Mouse (Mus musculus): Measurements from ENCODE around the gene Rbms1. TPM values are rescaled to one million over a fixed set of nuclear protein-coding genes. Genes with fewer than 3 reads are reported as not detected.

The Rbms1 gene
- polyA plus RNA-seq (2015; fragmentation: Nextera tagmentation; extraction: Ambion mirVana), result 109 and 117 TPM in 2 replicates

DNA sequence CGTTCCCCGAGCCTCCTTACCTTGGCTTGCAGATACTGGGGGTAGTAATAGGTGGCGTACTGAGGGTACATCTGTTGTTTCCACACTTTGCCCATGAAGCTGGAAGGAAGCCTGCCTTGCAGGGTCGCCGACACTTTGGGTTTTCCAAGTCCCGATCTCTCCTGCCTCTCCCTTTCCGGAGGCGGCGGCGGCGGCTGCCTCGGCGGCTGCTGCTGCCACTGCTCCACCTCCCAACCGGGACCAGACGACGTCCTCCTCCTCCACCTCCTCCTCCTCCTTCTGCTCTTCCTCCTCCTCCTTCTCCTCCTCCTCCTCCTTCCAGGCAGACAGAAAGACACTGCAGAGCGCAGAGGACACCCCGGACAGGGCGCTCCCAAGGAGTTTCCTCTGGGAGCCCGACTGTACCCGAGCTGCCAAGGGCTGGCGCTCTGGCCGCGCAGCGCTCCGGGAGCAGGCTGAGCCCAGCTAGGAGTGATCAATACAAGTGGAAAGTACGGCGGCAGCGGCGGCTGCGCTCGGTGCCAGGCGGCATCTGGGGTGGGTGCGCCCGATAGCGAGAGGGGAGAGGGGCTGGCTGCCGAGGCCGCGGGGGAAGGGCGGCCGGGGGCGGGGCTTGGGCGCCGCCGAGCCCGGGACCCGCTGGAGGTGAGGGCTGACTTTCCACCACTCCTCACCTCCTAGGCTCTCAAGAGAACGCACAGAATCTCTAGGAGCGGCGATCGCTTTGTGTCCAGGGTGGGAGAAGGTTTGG, at the start of gene Rbms1:
Rbms1 (minus strand) TSS at position 522 of the 751 bp plus-strand sequence.
- peak within 1 kb of the TSS; percentile 99 for H3K27ac ChIP-seq
- WGBS, result 0% methylated on average over 44 of the region's 51 CpGs
- H3K4me1 ChIP-seq, result peaks cover 28% of the 10 kb centered on the region
- H3K9ac ChIP-seq, result peak within 1 kb of the TSS; percentile 81
- H3K4me2 ChIP-seq, result peak within 1 kb of the TSS; percentile 65
- ATAC-seq (replicated peaks; ENCODE audit: low FRiP score), result peak; percentile 75
- no peaks in the 10 kb centered on the region for H3K9me3 ChIP-seq (replicated peaks)
- H3K27me3 ChIP-seq, result no peaks in the 10 kb centered on the region
- peak within 1 kb of the TSS; percentile 76 for H3K4me3 ChIP-seq (replicated peaks)
- no peaks in the 10 kb centered on the region for H3K36me3 ChIP-seq

DNA sequence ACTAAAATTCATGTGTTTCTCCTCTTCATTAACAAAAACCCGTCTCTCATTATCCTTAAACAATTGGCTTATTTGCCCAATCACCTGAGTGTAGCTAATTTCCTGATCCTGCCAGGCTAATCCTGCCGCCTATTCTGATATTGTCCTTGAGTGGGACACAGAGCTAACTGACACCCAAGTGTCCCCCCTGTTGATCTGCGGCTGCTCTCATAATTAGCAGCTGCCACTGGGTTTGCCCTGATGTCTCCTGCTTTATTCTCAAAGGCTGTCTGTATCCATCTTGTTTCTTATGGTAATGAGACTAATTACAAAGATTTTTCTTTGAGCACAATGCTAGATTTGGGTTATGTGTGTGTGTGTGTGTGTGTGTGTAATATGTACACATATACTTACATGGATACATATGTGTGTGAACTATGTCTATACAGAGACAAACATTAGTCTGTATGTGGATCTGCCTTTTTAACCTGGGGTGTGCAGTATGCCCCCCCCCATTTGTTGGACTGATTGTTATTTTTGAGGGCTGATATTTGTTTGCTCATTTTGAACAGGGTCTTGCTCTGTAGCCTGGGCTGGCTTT, 49.3 kb upstream of the Rbms1 start:
- Histone ChIP-seq H3K4me3 (replicated peaks) (no peak overlapping the region), H3K9me3 (replicated peaks) (no peaks in the 10 kb centered on the region), H3K36me3 (no peaks in the 10 kb centered on the region), H3K4me1 (no peaks in the 10 kb centered on the region), H3K27ac (no peak overlapping the region), H3K4me2 (no peak overlapping the region), H3K9ac (no peak overlapping the region), H3K27me3 (no peaks in the 10 kb centered on the region)
- 79% methylated on average over 3 of the region's 3 CpGs for WGBS
- ATAC-seq (replicated peaks; ENCODE audit: low FRiP score), result no peak

DNA sequence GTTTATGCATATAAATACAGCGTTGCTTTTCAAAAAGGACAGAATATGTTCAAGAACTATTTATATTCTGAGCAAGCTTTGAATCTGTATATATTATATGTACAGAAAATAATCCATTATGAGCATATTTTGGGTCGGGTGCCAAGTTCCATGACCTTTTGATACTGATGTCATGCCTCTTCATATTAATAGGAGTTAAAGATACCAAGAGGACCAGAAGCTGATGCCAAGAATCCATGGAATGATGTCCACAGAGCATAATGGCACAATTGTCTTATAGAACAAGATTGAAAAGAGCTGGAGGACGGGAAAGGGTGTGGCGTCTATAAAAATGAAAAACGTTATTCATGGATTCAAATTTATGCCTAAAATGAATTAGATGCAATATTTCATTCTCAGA, 23.3 kb upstream of the Rbms1 start:
- 83% methylated on average over 5 of the region's 5 CpGs for WGBS
- no peak overlapping the region for H3K4me2 ChIP-seq

DNA sequence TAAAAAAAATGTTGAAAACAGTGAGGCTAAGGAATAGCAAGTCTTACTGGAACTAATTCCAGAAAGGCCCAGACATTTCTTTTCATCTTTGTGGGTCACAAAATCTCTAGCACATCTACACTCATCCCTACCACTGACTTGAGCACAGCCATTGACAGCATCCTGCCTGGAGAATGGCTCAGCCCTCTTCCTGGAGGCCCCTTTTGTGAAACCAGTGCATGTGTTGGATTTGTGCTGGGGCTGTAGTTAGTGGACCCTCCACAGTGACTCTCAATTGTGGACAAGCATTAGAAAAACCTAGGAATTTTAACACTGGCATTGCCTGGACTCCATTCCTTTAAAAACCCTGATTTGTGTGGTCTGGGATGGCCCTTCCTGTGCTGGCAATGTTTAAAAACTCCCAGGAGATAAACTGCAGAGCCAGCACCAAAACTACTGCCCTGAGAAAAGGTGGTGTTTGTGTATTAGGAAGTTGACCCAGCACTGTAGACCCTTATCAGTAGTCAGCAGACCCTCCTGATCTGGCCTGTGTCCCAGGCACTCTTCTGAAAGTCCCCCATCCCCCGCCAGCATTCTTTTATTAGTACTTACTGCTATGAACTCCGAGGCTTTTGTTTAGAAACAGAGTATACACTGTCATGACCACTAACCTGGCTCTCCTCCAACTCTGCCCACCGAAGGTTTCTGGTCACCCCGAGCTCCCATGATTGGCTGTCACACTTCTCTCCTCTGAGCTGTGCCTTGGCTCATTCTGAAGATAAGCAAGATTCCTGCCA, 15.7 kb upstream of the Rbms1 start:
- WGBS, result 40% methylated on average over 4 of the region's 4 CpGs
- Histone ChIP-seq H3K27ac (peak overlapping the region; percentile 47), H3K36me3 (no peaks in the 10 kb centered on the region), H3K4me3 (replicated peaks) (no peak overlapping the region), H3K27me3 (no peaks in the 10 kb centered on the region), H3K4me2 (no peak overlapping the region), H3K9ac (no peak overlapping the region), H3K9me3 (replicated peaks) (no peaks in the 10 kb centered on the region), H3K4me1 (no peaks in the 10 kb centered on the region)
- ATAC-seq (replicated peaks; ENCODE audit: low FRiP score), result peak; percentile 64

More for the DNA sequence above, 23.3 kb upstream of the Rbms1 start:
- H3K27ac ChIP-seq, result no peak overlapping the region
- H3K9me3 ChIP-seq (replicated peaks), result no peaks in the 10 kb centered on the region
- no peaks in the 10 kb centered on the region for H3K36me3 ChIP-seq
- no peaks in the 10 kb centered on the region for H3K27me3 ChIP-seq
- no peak overlapping the region for H3K9ac ChIP-seq
- no peak for ATAC-seq (replicated peaks; ENCODE audit: low FRiP score)
- H3K4me3 ChIP-seq (replicated peaks), result no peak overlapping the region
- H3K4me1 ChIP-seq, result no peaks in the 10 kb centered on the region

DNA sequence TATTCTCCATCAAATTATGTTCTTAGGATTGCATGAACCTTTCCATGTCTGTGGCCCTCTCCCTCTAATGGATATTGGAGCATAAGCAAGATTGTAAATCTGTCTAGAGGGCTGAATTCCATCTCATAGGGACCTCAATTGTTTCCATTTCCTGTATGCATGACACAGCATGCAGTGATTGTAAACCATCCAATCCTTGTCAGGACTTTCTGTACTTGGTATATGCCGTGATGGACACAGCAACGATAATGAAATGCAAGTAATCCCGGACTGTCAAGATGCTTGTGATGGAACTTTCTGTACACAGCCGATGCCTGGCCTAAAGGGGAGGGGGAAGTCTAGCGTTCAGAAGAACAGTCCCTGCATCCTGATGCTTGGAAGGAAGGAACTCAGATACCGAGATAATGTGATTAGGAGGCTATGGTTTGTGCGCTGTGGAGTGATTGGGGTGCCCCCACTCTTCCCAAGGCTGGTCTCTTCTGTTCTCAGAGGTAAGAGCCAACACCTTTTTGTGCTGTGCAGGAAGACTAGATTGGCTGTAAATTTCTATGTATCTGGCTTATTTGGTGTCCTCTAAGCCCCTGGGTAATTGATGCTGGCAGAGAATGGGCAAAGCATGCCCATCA, 9.3 kb upstream of the Rbms1 start:
- no peaks in the 10 kb centered on the region for H3K4me1 ChIP-seq
- H3K4me3 ChIP-seq (replicated peaks), result no peak overlapping the region
- no peaks in the 10 kb centered on the region for H3K9me3 ChIP-seq (replicated peaks)
- ATAC-seq (replicated peaks; ENCODE audit: low FRiP score), result no peak
- no peaks in the 10 kb centered on the region for H3K36me3 ChIP-seq
- no peak overlapping the region for H3K27ac ChIP-seq
- no peaks in the 10 kb centered on the region for H3K27me3 ChIP-seq
- no peak overlapping the region for H3K4me2 ChIP-seq
- 66% methylated on average over 7 of the region's 7 CpGs for WGBS
- H3K9ac ChIP-seq, result no peak overlapping the region

DNA sequence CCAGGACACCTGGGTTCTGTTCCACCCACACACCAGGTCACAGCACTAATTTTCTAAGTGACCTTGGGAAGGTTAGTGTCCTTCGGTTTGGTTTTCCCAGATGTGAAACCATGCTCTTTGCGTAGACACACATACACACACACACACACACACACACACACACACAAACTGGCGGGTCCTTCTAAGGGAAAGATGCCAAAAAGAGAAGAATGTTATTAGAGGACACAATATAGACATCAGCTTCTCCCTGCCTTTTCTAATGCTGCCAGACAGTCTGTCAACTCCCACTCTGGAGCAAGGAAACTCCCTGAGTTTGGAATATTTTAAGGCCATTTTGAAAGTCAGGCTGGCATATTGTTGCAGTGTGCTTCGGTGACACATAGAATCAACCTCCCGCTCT, 624 bp upstream of the Rbms1 start:
- no peak for ATAC-seq (replicated peaks; ENCODE audit: low FRiP score)
- Histone ChIP-seq H3K4me2 (peak overlapping the region; percentile 65), H3K9ac (peak overlapping the region; percentile 81), H3K36me3 (no peaks in the 10 kb centered on the region), H3K9me3 (replicated peaks) (no peaks in the 10 kb centered on the region), H3K4me3 (replicated peaks) (peak overlapping the region; percentile 76), H3K27me3 (no peaks in the 10 kb centered on the region), H3K27ac (peak overlapping the region; percentile 99), H3K4me1 (peaks cover 28% of the 10 kb centered on the region)
- WGBS, result 7% methylated on average over 5 of the region's 5 CpGs

DNA sequence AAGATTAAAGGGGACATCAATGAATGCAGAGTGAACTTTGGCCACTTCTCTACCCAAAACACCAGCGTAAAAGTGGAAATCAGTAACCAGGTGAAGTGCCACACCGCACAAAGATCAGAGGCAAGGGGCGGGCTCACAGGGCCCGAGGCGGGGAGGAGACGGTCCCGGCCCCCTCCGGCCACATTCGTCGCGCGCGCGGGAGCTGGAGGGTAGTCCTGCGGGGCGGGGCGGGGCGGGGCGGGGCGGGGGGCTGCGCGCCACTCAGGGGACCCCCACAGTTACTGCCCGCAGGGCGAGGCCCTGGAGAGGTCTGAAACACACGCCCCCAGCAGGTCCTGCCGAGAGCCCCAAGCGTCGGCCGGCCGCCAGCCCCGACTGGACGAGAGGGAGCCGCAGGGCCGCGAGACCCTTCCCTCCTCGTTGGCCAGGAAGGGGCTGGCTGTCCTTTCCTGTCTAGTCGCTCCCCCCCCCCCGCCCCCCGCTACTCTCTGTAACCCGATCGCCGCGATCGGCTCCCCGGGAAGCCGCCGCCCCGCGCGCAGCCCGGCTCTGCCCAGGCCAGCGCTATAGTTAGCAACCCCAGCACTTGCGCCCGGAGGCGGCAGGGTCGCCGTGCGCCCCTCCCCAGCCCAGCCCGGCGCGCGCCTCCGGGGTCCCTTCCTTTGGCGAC, 856 bp downstream of the Rbms1 start:
- H3K4me3 ChIP-seq (replicated peaks), result peak overlapping the region; percentile 76
- WGBS, result under 1% methylated on average over 56 of the region's 64 CpGs
- peak overlapping the region; percentile 81 for H3K9ac ChIP-seq
- no peaks in the 10 kb centered on the region for H3K9me3 ChIP-seq (replicated peaks)
- H3K27ac ChIP-seq, result peak overlapping the region; percentile 99
- H3K36me3 ChIP-seq, result no peaks in the 10 kb centered on the region
- peaks cover 28% of the 10 kb centered on the region for H3K4me1 ChIP-seq
- peak overlapping the region; percentile 65 for H3K4me2 ChIP-seq
- peak; percentile 93 for ATAC-seq (replicated peaks; ENCODE audit: low FRiP score)
- no peaks in the 10 kb centered on the region for H3K27me3 ChIP-seq

DNA sequence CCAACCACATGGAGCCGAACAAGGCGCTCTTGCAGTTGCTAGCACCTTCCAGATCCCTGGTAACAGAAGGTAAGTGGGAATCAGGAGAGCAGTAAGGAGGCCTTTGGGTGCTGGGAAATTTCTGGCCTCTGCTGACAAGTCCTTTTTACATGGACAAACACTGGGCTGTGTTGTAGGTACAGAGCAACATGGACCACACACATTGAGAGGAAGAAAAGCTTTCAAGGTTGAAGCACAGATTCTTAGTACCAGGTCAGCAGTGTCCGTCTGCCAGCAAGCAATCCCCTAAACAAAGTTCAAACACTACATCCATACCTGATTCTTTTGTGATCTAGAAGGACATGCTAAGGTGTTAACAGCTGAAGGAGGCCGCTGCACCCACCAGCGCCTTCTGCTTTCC, 1.7 kb downstream of the Rbms1 start:
- Histone ChIP-seq H3K27me3 (no peaks in the 10 kb centered on the region), H3K4me3 (replicated peaks) (peak overlapping the region; percentile 76), H3K4me1 (peaks cover 28% of the 10 kb centered on the region), H3K9ac (peak overlapping the region; percentile 81; the same call in 1 of the 2 replicates), H3K27ac (peak overlapping the region; percentile 99), H3K9me3 (replicated peaks) (no peaks in the 10 kb centered on the region), H3K36me3 (no peaks in the 10 kb centered on the region), H3K4me2 (peak overlapping the region; percentile 65)
- 41% methylated on average over 5 of the region's 5 CpGs for WGBS
- no peak for ATAC-seq (replicated peaks; ENCODE audit: low FRiP score)

DNA sequence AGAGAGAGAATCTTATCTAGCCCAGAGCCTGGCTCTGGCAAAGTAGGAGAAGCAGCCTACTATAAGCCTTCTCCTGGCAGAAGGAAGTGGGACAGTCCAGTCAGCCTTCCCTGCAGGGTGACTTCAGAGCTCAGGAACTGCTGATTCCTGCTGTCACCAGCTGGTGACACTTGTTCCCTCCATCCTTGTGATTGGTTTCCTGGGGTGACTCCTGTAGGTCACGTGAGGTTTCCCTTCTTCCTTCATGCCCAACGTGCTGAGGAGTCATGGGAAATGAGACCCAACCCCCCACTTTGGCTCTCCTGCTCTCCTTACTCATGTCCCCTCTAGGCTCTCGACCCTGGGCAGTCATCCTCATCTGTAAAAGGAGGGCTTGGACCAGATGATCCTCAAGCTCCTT, 14.8 kb downstream of the Rbms1 start:
- Histone ChIP-seq H3K4me3 (replicated peaks) (no peak overlapping the region), H3K27me3 (no peaks in the 10 kb centered on the region), H3K9ac (no peak overlapping the region), H3K4me2 (no peak overlapping the region), H3K9me3 (replicated peaks) (no peaks in the 10 kb centered on the region), H3K27ac (no peak overlapping the region), H3K36me3 (peaks cover 3% of the 10 kb centered on the region; the same call in 1 of the 2 replicates), H3K4me1 (no peaks in the 10 kb centered on the region)
- WGBS, result 57% methylated on average over 3 of the region's 3 CpGs
- no peak for ATAC-seq (replicated peaks; ENCODE audit: low FRiP score)

DNA sequence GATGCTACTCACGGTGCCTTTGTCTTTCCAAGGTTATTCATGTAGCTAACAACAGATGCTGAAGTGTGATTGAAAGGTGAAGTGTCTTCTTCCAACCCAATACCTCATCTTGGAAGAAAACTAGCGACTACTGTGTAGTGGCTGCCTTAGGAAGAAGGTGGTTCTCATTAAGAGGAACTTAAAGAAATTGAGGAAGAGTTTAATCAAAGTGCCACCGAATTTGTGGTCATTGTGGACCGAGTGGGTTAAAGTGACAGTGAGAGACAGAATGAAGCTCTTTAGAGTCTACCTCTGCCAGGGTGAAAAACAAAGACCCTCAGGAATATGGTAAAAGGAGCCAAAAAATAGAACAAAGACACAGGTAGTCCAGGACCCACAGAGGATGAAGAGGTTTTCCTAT, 15.2 kb downstream of the Rbms1 start:
- Histone ChIP-seq H3K9ac (no peak overlapping the region), H3K27ac (no peak overlapping the region), H3K9me3 (replicated peaks) (no peaks in the 10 kb centered on the region), H3K4me3 (replicated peaks) (no peak overlapping the region), H3K36me3 (peaks cover 3% of the 10 kb centered on the region; the same call in 1 of the 2 replicates), H3K27me3 (no peaks in the 10 kb centered on the region), H3K4me2 (no peak overlapping the region), H3K4me1 (no peaks in the 10 kb centered on the region)
- 94% methylated on average over 4 of the region's 4 CpGs for WGBS
- ATAC-seq (replicated peaks; ENCODE audit: low FRiP score), result no peak

DNA sequence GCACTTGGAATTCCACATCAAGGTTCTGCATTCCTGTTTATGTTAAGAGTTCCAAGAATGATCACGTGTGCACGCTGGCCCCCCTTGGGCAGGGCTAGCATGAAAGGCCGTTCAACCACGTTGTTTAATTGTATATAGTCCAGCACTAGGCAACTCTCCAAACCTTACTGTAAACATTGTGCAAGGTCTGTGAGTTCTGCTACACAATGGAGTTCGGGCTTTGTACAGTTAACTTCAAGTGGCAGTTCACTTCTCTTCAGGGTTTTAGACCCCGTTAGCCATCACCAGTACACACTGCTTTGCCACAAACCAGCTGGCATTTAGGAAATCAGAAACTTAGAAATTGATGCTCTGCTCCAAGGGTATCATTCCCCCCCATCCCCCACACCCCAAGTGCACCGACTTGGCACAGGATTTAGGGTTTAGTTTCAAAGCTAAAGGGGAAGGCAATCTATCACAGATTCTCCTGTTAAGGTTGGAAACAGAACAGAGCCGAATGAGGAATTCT, 22.5 kb downstream of the Rbms1 start:
- H3K4me1 ChIP-seq, result peaks cover 14% of the 10 kb centered on the region
- peak overlapping the region; percentile 12 for H3K4me3 ChIP-seq (replicated peaks)
- no peaks in the 10 kb centered on the region for H3K9me3 ChIP-seq (replicated peaks)
- peak overlapping the region; percentile 49 for H3K4me2 ChIP-seq
- no peak overlapping the region for H3K9ac ChIP-seq
- peaks cover 3% of the 10 kb centered on the region; the same call in 1 of the 2 replicates for H3K36me3 ChIP-seq
- no peaks in the 10 kb centered on the region for H3K27me3 ChIP-seq
- H3K27ac ChIP-seq, result peak overlapping the region; percentile 79
- peak; percentile 90 for ATAC-seq (replicated peaks; ENCODE audit: low FRiP score)
- 26% methylated on average over 8 of the region's 8 CpGs for WGBS

Measured in kidney, embryonic 15.5 days (tissue).